Mouse (Mus musculus) cerebellum, adult 2 months (tissue): ENCODE data around the gene Asgr1.

Experiments
- CTCF ChIP-seq: fragments of 200-500 bp; IDR thresholded peaks from 2 replicates; pipeline ENCODE4 v1.5.1; 2011; ENCODE audit warnings: low read depth, mild to moderate bottlenecking, control low read depth, low read length, moderate library complexity, borderline replicate concordance; ENCODE audit not compliant: insufficient read depth
- POLR2A ChIP-seq: fragments of 200-500 bp; IDR thresholded peaks from 2 replicates; pipeline ENCODE4 v1.6.1; 2011; ENCODE audit warnings: low read length, control low read depth, borderline replicate concordance; ENCODE audit not compliant: insufficient read depth

DNA sequence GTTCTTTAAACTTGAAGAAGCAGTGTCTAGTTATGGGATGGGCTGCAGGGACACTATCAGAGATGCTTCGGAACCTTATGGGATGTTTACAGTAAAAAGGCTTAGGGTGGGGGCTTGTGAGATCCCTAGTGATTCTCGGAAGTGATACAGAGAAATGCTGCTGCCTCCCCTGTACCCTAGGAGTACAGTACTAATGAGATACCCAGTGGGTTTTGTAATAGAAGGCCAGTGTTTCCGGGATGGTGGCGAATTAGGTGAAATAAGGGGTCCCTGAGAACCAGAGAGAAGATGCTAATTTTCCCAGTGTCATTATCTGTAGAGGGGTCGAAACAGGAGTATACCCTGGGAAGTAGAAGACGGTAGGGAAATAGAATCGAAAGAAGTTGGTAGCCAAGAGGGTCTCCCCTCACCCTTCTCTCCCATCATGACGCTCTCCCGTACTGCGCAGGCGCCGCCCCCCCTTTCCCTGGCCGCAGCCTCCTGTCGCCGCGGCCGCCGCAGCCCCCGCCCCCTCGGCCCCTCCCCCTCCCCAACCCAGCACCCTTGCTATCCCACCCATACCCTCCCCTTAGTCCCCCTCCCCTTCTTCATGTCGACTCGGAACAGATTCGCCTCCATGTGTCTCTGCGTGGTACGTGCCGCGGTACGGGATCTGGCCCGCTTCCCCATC, 30.3 kb upstream of the Asgr1 start:
- no peak for TF ChIP-seq POLR2A
- no peak for TF ChIP-seq CTCF
